Mouse (Mus musculus) erythroblast, embryonic 14.5 days (primary cell): ENCODE measurements around the gene Slc13a1.

Experiments used
- GATA1 ChIP-seq: IDR thresholded peaks from 2 replicates; pipeline ENCODE4 v1.6.1; 2012; ENCODE audit warnings: low read length, inconsistent platforms, mixed read lengths
- TAL1 ChIP-seq: IDR thresholded peaks from 3 replicates; pipeline ENCODE4 v1.6.1; 2012; ENCODE audit warnings: low read length, inconsistent platforms, mixed read lengths

- TF ChIP-seq GATA1 (no peak), TAL1 (no peak)
Observed at GRCm38 (mm10) chr6:24059754-24060153, 108.1 kb downstream of the Slc13a1 start.
